Mouse (Mus musculus) olfactory bulb, adult 2 months (tissue): ENCODE measurements around the gene Kifc5b.

Experiments
- CTCF ChIP-seq: fragments of 200-500 bp; IDR thresholded peaks from 2 replicates; pipeline ENCODE4 v1.5.1; 2012; ENCODE audit warnings: low read depth, mild to moderate bottlenecking, low read length, moderate library complexity; ENCODE audit not compliant: insufficient read depth
- POLR2A ChIP-seq: fragments of 200-500 bp; IDR thresholded peaks from 2 replicates; pipeline ENCODE4 v1.6.1; 2012; ENCODE audit warnings: mild to moderate bottlenecking, low read depth, low read length, moderate library complexity; ENCODE audit not compliant: insufficient read depth

DNA sequence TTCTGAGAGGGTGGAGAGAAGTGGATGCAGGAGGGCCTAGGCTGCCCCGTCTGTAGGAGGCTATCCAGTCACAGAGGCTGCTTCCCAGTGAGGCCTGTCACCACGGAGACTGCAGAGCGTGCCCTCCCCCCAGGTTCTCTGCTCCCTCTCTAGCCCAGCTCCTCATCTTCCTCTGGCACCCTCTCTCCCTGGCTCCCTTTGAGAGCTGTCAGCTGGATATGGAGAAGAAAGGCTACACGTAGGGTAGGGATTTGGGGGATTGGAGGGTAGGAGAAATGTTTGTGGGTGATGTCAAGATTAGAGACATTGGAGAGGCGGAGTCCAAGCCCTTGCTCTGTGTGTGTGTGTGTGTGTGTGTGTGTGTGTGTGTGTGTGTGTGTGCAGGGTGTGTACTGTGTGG lies 33.0 kb downstream of the Kifc5b start:
- TF ChIP-seq CTCF (no peak), POLR2A (no peak)
